Mouse (Mus musculus) hindbrain, embryonic 11.5 days (tissue): ENCODE results near the gene Htr2b. TPM values are rescaled to one million over a fixed set of nuclear protein-coding genes. Genes with fewer than 3 reads are reported as not detected.

ENCODE experiments used
- ATAC-seq: fragments of 200-750 bp; cut with Nextera tagmentation; 2 replicates; pipeline ENCODE4 v1.8.0; 2017; ENCODE audit warnings: mild to moderate bottlenecking, moderate TSS enrichment, moderate library complexity; ENCODE audit not compliant: low FRiP score
- DNase-seq: peaks from one replicate; pipeline ENCODE4 v3.0.0-alpha.2; 2015; ENCODE audit warnings: low spot score
- H3K27ac ChIP-seq: fragments of 300-500 bp; sonication (generic); 2 replicates; pipeline ENCODE4 v1.5.1; 2014; ENCODE audit warnings: mild to moderate bottlenecking, low read depth, low read length
- H3K27me3 ChIP-seq: fragments of 300-500 bp; sonication (generic); 2 replicates; pipeline ENCODE4 v1.6.1; 2014; ENCODE audit warnings: mild to moderate bottlenecking, low read length, moderate library complexity, mixed read lengths; ENCODE audit not compliant: control insufficient read depth, insufficient read depth
- H3K36me3 ChIP-seq: fragments of 300-500 bp; sonication (generic); 2 replicates; pipeline ENCODE4 v1.6.1; 2014; ENCODE audit warnings: mild to moderate bottlenecking, low read length, moderate library complexity, mixed read lengths; ENCODE audit not compliant: control insufficient read depth, insufficient read depth
- H3K4me1 ChIP-seq: fragments of 300-500 bp; sonication (generic); replicated peaks from 2 replicates; pipeline ENCODE4 v1.6.1; 2014; ENCODE audit warnings: low read length, mixed read lengths; ENCODE audit not compliant: control insufficient read depth, insufficient read depth
- H3K4me2 ChIP-seq: fragments of 300-500 bp; sonication (generic); replicated peaks from 2 replicates; pipeline ENCODE4 v1.6.1; 2014; ENCODE audit warnings: mild to moderate bottlenecking, low read depth, low read length
- H3K4me3 ChIP-seq: fragments of 300-500 bp; sonication (generic); 2 replicates; pipeline ENCODE4 v1.5.1; 2014; ENCODE audit warnings: low read depth, low read length
- H3K9ac ChIP-seq: fragments of 300-500 bp; sonication (generic); 2 replicates; pipeline ENCODE4 v1.6.1; 2014; ENCODE audit warnings: low read depth, low read length
- H3K9me3 ChIP-seq: fragments of 300-500 bp; sonication (generic); 2 replicates; pipeline ENCODE4 v1.6.1; 2016; ENCODE audit warnings: low read length; ENCODE audit not compliant: control insufficient read depth
- WGBS: fragments of 180-500 bp; shearing (Covaris S2); extraction: QIAGEN DNeasy Blood & Tissue Kit; methylation state at CpG from one replicate; pipeline ENCODE4 v1.1.7; 2014; 5-methylcytosine and 5-hydroxymethylcytosine counted together
- polyA plus RNA-seq: library from polyadenylated mRNA; unstranded; fragments of >200 nt; fragmentation: Nextera tagmentation; extraction: Ambion mirVana; gene quantifications from 2 replicates; pipeline ENCODE4 v1.2.1, GENCODE M21; 2014

Gene Htr2b
- polyA plus RNA-seq, 1 experiment from 2014 or later, result 0.88 TPM

GRCm38 (mm10) chr1:86133337-86133736 is 21.6 kb upstream of the Htr2b start, which contains the start of gene Gm21972:
Gene Gm21972, plus strand, starts transcription at chr1:86133637.
- WGBS, result 94% methylated on average over 4 of the region's 4 CpGs
- Histone ChIP-seq H3K4me2 (no peak within 1 kb of the TSS), H3K36me3 (peaks cover 7% of the 10 kb centered on the region), H3K9me3 (no peaks in the 10 kb centered on the region), H3K4me3 (no peak within 1 kb of the TSS), H3K27me3 (no peaks in the 10 kb centered on the region), H3K9ac (no peak within 1 kb of the TSS), H3K27ac (no peak within 1 kb of the TSS), H3K4me1 (no peaks in the 10 kb centered on the region)
- ATAC-seq (no peak), DNase-seq (no peak)

DNA sequence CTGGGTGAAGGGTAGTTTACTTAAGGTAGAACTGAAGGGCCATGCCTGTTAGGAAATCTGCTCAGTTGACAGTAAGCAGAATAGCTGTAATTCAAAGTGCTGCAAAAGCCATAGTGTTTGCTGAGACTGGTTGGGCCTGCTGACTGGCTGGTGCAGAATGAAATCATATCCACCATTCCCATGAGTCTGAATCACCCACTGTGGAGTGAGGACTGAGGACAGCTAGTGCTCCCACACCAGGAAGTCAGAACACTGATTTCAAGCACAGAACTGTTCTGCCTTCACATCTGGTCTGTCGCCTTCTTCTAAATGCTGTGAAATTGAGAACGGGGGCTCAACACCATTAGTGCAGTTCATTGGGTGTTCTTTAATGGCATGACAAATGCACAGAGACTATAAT is 14.3 kb upstream of the Htr2b start:
- no peak overlapping the region for H3K9ac ChIP-seq
- no peak for ATAC-seq
- no peak overlapping the region for H3K27ac ChIP-seq
- 98% methylated on average over 2 of the region's 2 CpGs for WGBS
- no peak overlapping the region for H3K4me2 ChIP-seq
- no peak overlapping the region for H3K4me3 ChIP-seq
- H3K36me3 ChIP-seq, result peaks cover 7% of the 10 kb centered on the region
- no peaks in the 10 kb centered on the region for H3K27me3 ChIP-seq
- no peak for DNase-seq
- H3K9me3 ChIP-seq, result no peaks in the 10 kb centered on the region
- H3K4me1 ChIP-seq, result no peaks in the 10 kb centered on the region

DNA sequence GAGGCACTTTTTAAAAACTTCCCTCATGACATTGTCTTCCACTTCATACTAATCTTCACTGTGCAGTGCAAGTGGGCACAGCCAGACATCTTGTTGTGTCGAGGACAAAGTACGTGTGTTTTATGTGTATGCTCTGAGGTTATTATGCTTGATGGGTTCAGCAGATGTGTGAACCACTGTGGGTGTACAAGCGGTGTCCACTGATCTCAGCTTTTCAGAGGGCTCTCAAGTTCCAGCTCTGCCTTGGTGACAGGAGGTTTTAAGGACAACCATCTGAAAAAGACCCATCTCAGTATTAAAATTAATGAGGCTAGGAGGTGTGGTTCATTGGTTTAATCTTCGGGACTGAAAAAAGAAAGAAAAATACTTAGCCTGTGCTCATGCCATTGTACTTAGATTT is 7.8 kb upstream of the Htr2b start:
- Histone ChIP-seq H3K27me3 (no peaks in the 10 kb centered on the region), H3K9ac (no peak overlapping the region), H3K9me3 (no peaks in the 10 kb centered on the region), H3K4me1 (no peaks in the 10 kb centered on the region), H3K4me2 (no peak overlapping the region), H3K27ac (no peak overlapping the region), H3K36me3 (peaks cover 8% of the 10 kb centered on the region; the same call in 1 of the 2 replicates), H3K4me3 (no peak overlapping the region)
- DNase-seq, result no peak
- ATAC-seq, result no peak
- WGBS, result 93% methylated on average over 4 of the region's 4 CpGs

DNA sequence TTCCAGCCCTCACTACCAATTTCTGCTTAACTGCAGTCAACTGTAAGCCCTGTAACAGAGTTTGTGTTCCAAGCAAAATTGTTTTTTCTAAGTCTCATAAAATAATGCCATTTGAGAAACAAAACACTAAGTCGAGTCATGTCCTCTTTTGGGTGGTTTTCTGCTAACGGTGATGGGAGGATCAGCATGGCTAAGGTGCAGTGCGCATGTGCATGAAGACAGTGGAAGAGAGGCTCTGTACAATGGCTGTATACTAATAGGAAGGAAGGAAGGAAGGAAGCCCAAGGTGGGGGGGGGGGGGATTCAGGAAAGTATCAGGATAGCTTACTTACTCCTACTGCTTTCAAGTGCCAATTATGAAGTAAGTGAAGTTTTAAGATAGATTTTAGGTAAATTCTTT is 2.4 kb upstream of the Htr2b start:
- WGBS, result 97% methylated on average over 3 of the region's 3 CpGs
- Histone ChIP-seq H3K27me3 (no peaks in the 10 kb centered on the region), H3K4me3 (no peak overlapping the region), H3K4me2 (no peak overlapping the region), H3K36me3 (peaks cover 5% of the 10 kb centered on the region; the same call in 1 of the 2 replicates), H3K27ac (no peak overlapping the region), H3K9ac (no peak overlapping the region), H3K4me1 (no peaks in the 10 kb centered on the region), H3K9me3 (no peaks in the 10 kb centered on the region)
- no peak for ATAC-seq
- DNase-seq, result no peak

GRCm38 (mm10) chr1:86105054-86105453 is 6.7 kb downstream of the Htr2b start:
- Histone ChIP-seq H3K9ac (no peak overlapping the region), H3K4me1 (no peaks in the 10 kb centered on the region), H3K4me3 (no peak overlapping the region), H3K27me3 (no peaks in the 10 kb centered on the region), H3K27ac (no peak overlapping the region), H3K9me3 (no peaks in the 10 kb centered on the region), H3K4me2 (no peak overlapping the region), H3K36me3 (no peaks in the 10 kb centered on the region)
- ATAC-seq (no peak), DNase-seq (no peak)
- WGBS, result 93% methylated on average over 1 of the region's 1 CpGs

DNA sequence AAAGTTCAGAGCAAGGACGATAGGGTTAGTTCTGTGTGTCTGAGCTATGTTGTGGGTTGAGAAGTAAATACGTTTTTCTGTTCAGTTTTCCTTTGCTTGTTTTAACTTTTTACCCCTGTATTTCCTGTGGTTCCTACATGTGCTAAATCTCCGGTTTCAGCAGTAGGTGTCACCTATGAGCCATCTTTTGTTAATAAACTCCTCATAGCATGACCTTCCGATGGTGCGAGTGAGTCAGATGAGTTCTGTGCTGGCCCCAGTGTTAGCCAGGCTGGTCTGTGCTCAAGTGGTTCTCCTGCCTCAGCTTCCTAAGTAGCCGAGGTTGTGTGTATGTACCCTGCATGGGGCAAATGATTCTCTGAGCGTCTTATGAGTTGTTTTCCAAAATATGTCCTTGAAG is 17.4 kb downstream of the Htr2b start:
- peaks cover 9% of the 10 kb centered on the region; the same call in 1 of the 2 replicates for H3K36me3 ChIP-seq
- no peak overlapping the region for H3K4me2 ChIP-seq
- H3K27ac ChIP-seq, result no peak overlapping the region
- no peaks in the 10 kb centered on the region for H3K4me1 ChIP-seq
- DNase-seq (no peak), ATAC-seq (no peak)
- H3K27me3 ChIP-seq, result no peaks in the 10 kb centered on the region
- H3K4me3 ChIP-seq, result no peak overlapping the region
- H3K9ac ChIP-seq, result no peak overlapping the region
- H3K9me3 ChIP-seq, result no peaks in the 10 kb centered on the region
- 86% methylated on average over 7 of the region's 7 CpGs for WGBS

GRCm38 (mm10) chr1:86076565-86076964 is 35.2 kb downstream of the Htr2b start:
- no peak overlapping the region for H3K9ac ChIP-seq
- no peak overlapping the region for H3K4me2 ChIP-seq
- H3K27ac ChIP-seq, result no peak overlapping the region
- H3K36me3 ChIP-seq, result peaks cover 9% of the 10 kb centered on the region; the same call in 1 of the 2 replicates
- 95% methylated on average over 2 of the region's 2 CpGs for WGBS
- H3K4me1 ChIP-seq, result no peaks in the 10 kb centered on the region
- ATAC-seq (no peak), DNase-seq (no peak)
- no peaks in the 10 kb centered on the region for H3K9me3 ChIP-seq
- no peak overlapping the region for H3K4me3 ChIP-seq
- no peaks in the 10 kb centered on the region for H3K27me3 ChIP-seq

DNA sequence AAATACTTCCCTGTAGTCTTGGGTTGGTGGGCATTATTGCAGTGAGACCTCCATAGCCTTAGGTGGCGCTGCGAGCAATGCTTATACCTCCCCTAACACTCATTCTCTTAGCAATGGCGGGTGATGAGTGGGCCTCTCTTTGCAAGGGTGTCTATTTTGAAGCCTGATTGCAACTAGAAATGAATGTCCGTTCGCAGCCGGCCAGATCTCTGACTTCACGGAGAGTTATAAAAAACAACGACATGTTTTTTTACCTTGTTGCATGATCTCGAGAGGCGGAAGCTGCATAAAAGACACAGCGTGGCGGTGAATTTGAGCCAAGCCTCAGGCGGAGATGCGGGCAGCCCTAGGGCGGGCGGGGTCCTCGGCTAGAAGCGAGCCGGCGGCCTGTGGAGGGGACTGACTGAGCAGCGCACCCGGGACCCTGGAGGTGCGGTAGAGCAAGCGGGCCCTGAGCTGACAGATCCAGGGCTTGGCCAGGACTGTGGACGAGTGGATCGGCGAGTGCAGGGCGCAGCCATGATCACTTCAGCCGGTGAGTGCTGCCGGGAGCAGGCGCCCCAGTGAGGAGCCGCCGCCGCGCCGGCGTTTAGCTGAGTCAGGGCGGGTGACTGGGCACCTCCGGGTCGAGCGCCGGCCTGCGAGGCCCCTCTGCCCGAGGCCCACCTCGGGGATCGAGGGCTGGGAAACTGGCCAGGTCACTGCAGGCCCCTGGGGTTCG is 47.3 kb downstream of the Htr2b start, which contains the start of gene Psmd1:
Gene Psmd1 (plus strand): TSS at position 117 of the 721 bp plus-strand sequence.
- peak within 1 kb of the TSS; percentile 46 for H3K4me2 ChIP-seq
- peak; percentile 96 for DNase-seq
- no peaks in the 10 kb centered on the region for H3K4me1 ChIP-seq
- H3K36me3 ChIP-seq, result no peaks in the 10 kb centered on the region
- no peaks in the 10 kb centered on the region for H3K27me3 ChIP-seq
- H3K9me3 ChIP-seq, result no peaks in the 10 kb centered on the region
- peak; percentile 95 for ATAC-seq
- peak within 1 kb of the TSS; percentile 93 for H3K9ac ChIP-seq
- whole genome bisulfite sequencing, result under 1% methylated on average over 47 of the region's 47 CpGs
- H3K27ac ChIP-seq, result peak within 1 kb of the TSS; percentile 73; the same call in 1 of the 2 replicates
- H3K4me3 ChIP-seq, result peak within 1 kb of the TSS; percentile 88

DNA sequence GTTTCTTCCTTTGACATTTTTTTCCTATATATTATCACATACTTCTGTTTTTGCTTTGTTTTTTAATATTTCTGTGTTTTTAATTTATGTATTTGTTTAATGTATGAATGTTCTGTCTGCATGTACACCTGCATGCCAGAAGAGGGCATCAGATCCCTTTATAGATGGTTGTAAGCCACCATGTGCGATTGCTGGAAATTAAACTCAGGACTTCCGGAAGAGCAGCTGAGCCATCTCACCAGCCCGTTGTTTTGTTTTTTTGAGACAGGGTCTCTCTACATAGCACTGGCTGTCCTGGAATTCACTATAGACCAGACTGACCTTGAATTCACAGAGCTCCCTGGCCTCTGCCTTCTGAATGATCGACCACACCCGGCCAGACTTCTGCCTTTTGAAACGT is 49.2 kb downstream of the Htr2b start:
- no peaks in the 10 kb centered on the region for H3K27me3 ChIP-seq

More for the DNA sequence above, 49.2 kb downstream of the Htr2b start:
- no peaks in the 10 kb centered on the region for H3K4me1 ChIP-seq
- H3K4me2 ChIP-seq, result no peak overlapping the region
- H3K27ac ChIP-seq, result no peak overlapping the region
- no peaks in the 10 kb centered on the region for H3K9me3 ChIP-seq
- 89% methylated on average over 6 of the region's 6 CpGs for WGBS
- ATAC-seq (no peak), DNase-seq (no peak)
- H3K36me3 ChIP-seq, result no peaks in the 10 kb centered on the region
- H3K9ac ChIP-seq, result no peak overlapping the region
- no peak overlapping the region for H3K4me3 ChIP-seq
